Mouse (Mus musculus): ENCODE measurements around the gene Kdm7a.
A peak's percentile ranks its signal among the peaks of the same experiment; 100 is the strongest.

DNA sequence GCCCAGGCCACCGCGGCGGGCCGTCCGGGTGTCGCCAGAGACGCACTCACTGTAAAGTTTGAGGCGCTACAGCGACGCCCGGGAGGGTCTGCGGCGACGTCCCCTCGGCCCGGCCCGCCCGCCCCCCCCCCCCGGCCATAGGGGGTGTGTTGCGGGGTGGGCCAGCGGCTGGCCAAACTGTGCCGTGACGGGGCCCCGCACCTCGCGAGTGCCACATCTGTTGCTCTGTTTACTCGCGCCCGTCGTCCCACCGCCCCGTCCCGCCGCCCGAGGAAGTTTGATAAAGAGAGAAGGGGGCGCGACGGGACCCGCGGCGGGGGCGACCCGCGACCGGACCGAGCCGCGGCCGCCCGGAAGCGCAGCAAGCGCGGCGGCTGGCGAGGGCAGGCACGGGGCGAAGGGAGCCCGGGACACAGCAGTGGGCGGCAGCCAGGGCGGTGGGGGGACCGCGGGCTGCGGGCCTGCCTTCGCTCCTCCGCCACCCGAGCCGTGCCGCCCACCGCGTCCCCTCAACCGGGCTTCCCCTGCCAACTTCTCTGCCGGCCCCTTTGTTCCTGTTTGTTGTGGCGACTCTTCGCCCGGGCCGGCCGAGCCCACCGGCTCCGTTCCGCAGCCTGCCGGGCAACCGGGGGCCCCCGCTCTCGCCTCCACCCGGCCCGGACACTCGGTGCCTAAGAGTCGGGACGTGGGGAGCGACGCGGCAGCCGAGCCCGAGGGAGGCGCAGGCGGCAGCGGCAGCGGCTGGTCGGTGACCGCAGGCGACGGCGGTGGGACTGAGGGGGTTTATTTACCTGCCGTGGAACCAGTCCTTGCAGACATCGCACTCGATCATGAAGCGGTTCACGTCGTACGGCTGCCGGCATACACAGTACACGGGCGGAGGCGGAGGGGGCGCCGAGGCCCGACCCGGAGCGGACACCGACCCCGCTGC, 674 bp downstream of the Kdm7a start:
- no peak for TF ChIP-seq CTCF (conservative IDR thresholded peaks at IDR 0.05; ENCODE audit: insufficient read depth, insufficient read length, low read depth, low read length)
- TF ChIP-seq POLR2A (IDR thresholded peaks at IDR 0.05; ENCODE audit: low read depth, low read length): peak; percentile 21

All from kidney, adult 2 months (tissue).